Mouse (Mus musculus): ENCODE measurements around the gene Btnl6.
"Not testable (repeated sequence)": the region's sequence is repeated elsewhere in the genome, so short reads cannot be mapped to it uniquely, and the experiment has no call there.

DNA sequence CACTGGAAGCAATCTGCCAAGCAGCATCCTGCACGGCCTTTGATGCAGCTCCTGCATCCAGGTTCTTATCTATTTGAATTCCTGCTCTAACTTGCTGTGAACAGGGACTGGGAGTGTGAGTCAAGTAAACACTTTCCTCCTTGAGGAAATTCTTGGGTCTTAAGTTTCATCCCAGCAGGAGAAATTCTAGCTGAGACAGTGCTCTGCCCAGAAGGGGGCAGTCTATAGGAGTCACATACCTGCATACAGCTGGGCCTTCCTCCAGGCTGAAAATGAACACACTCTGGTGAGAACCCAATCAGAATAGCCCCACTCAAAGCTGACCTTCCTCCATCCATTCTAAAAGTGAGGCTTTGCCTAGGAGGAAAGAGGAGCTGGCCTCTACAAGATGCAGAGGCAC is 5.4 kb downstream of the Btnl6 start:
- TF ChIP-seq CTCF, POLR2A (IDR thresholded peaks at IDR 0.05; ENCODE audit: extremely low read depth, insufficient read depth, low read length): not testable (repeated sequence)

Measured in cortical plate, adult 2 months (tissue).